Mouse (Mus musculus): ENCODE measurements around the gene Aars. TPM values are rescaled to one million over a fixed set of nuclear protein-coding genes. Genes with fewer than 3 reads are reported as not detected.
A peak's percentile ranks its signal among the peaks of the same experiment; 100 is the strongest.
"Not testable (repeated sequence)": the region's sequence is repeated elsewhere in the genome, so short reads cannot be mapped to it uniquely, and the experiment has no call there.

Aars gene
- total RNA-seq (2021): 100 to 1,000 TPM in 1 of 2 experiments, 10 to 100 TPM in 1; 90.2 to 103 TPM
- long read RNA-seq, experiment 1, full-length matches to known transcripts: 135 of 263 reads
- long read RNA-seq, experiment 1, partial matches to known transcripts: 34 of 263 reads
- long read RNA-seq, experiment 1, other reads (novel, unspliced or antisense): 94 of 263 reads
- long read RNA-seq, experiment 2, full-length matches to known transcripts: 78 of 170 reads
- long read RNA-seq, experiment 2, partial matches to known transcripts: 83 of 170 reads
- long read RNA-seq, experiment 2, other reads (novel, unspliced or antisense): 9 of 170 reads

GRCm38 (mm10) chr8:111032916-111033315 lies at the start of gene Aars:
Gene Aars, plus strand, starts transcription at chr8:111033144.
- Histone ChIP-seq H3K4me3 (peak within 1 kb of the TSS; percentile 98), H3K27ac (peak within 1 kb of the TSS; percentile 95)
- no peak for TF ChIP-seq CTCF (IDR thresholded peaks at IDR 0.05)
- DNase-seq (ENCODE audit: extremely low spot score in 1 of 2, low spot score in 2 of 2): no peak
- intact Hi-C loops (cut with DNase I): no loop called here

GRCm38 (mm10) chr8:110987805-110988744 lies 44.9 kb upstream of the Aars start:
- Histone ChIP-seq H3K4me3 (no peak overlapping the region), H3K27ac (no peak overlapping the region)
- intact Hi-C loops (cut with DNase I): no loop called here
- DNase-seq (ENCODE audit: extremely low spot score in 1 of 2, low spot score in 2 of 2): no peak
- TF ChIP-seq CTCF (IDR thresholded peaks at IDR 0.05): no peak

- H3K4me3 ChIP-seq: no peak overlapping the region
- H3K27ac ChIP-seq: no peak overlapping the region
- intact Hi-C loops (cut with DNase I): loop anchor here (10.0 kb wide), 1 partner anchor 245 kb away; no protein-coding TSS in a partner anchor
- no peak for TF ChIP-seq CTCF (IDR thresholded peaks at IDR 0.05)
- no peak for DNase-seq (ENCODE audit: extremely low spot score in 1 of 2, low spot score in 2 of 2)
These were observed 42.9 kb upstream of the Aars start for GRCm38 (mm10) chr8:110990017-110990416.

- no peak for TF ChIP-seq CTCF (IDR thresholded peaks at IDR 0.05)
- Histone ChIP-seq H3K27ac (peak overlapping the region; percentile 78; the same call in 1 of the 2 replicates), H3K4me3 (peak overlapping the region; percentile 90)
- DNase-seq (ENCODE audit: extremely low spot score in 1 of 2, low spot score in 2 of 2): no peak
- intact Hi-C loops (cut with DNase I): loop anchor here (5.0 to 10.0 kb wide), 2 partner anchors 150 to 252 kb away; partner anchors contain the start of genes Cog4 and Sf3b3
These were observed 36.1 kb upstream of the Aars start for GRCm38 (mm10) chr8:110996641-110997430.

- H3K4me3 ChIP-seq: peak within 1 kb of the TSS; percentile 90
- peak within 1 kb of the TSS; percentile 78 for H3K27ac ChIP-seq
- intact Hi-C loops (cut with DNase I): loop anchor here (5.0 to 10.0 kb wide), 2 partner anchors 151 to 253 kb away; partner anchors contain the start of genes Cog4 and Sf3b3
- peak; percentile 53 for TF ChIP-seq CTCF (IDR thresholded peaks at IDR 0.05)
- peak; percentile 89 to 90 for DNase-seq (ENCODE audit: extremely low spot score in 1 of 2, low spot score in 2 of 2)
These were observed 35.1 kb upstream of the Aars start, which contains the start of gene Ddx19a for GRCm38 (mm10) chr8:110997547-110998531. Gene Ddx19a, minus strand, starts transcription at chr8:110997800.

- H3K4me3 ChIP-seq; DNase-seq (ENCODE audit: extremely low spot score in 1 of 2, low spot score in 2 of 2); H3K27ac ChIP-seq: not testable (repeated sequence)
- intact Hi-C loops (cut with DNase I): loop anchor here (1.0 kb wide), 1 partner anchor 31 kb away; no protein-coding TSS in a partner anchor
These were observed 22.5 kb upstream of the Aars start for GRCm38 (mm10) chr8:111010230-111010991.

GRCm38 (mm10) chr8:111026609-111027008 lies 6.3 kb upstream of the Aars start:
- H3K4me3 ChIP-seq; H3K27ac ChIP-seq; DNase-seq (ENCODE audit: extremely low spot score in 1 of 2, low spot score in 2 of 2); intact Hi-C loops (cut with DNase I): not testable (repeated sequence)

GRCm38 (mm10) chr8:111027391-111027937 lies 5.5 kb upstream of the Aars start:
- Histone ChIP-seq H3K4me3 (peak overlapping the region; percentile 82), H3K27ac (peak overlapping the region; percentile 87)

GRCm38 (mm10) chr8:111029589-111029988 lies 3.4 kb upstream of the Aars start:
- no peak for TF ChIP-seq CTCF (IDR thresholded peaks at IDR 0.05)
- no peak overlapping the region for H3K4me3 ChIP-seq
- H3K27ac ChIP-seq: no peak overlapping the region
- DNase-seq (ENCODE audit: extremely low spot score in 1 of 2, low spot score in 2 of 2): no peak
- intact Hi-C loops (cut with DNase I): no loop called here

More at GRCm38 (mm10) chr8:111027391-111027937, 5.5 kb upstream of the Aars start:
- peak; percentile 89 to 93 for DNase-seq (ENCODE audit: extremely low spot score in 1 of 2, low spot score in 2 of 2)
- TF ChIP-seq CTCF (IDR thresholded peaks at IDR 0.05): no peak; the same call in 1 of the 2 replicates
- intact Hi-C loops (cut with DNase I): no loop called here
